Mouse (Mus musculus): ENCODE data around the gene Phlpp1.

GRCm38 (mm10) chr1:106286815-106287214, 115.3 kb downstream of the Phlpp1 start:
- no peak for TF ChIP-seq POLR2A (IDR thresholded peaks at IDR 0.05; ENCODE audit: low read depth, low read length)
- TF ChIP-seq MXI1 (IDR thresholded peaks at IDR 0.05; ENCODE audit: low read depth, low read length): no peak
- no peak for TF ChIP-seq NELFE (IDR thresholded peaks at IDR 0.05; ENCODE audit: low read depth, low read length)
- peak in 1 of 2 experiments; percentile 2; a peak in 1 of 4 replicates for TF ChIP-seq CTCF (conservative IDR thresholded peaks at IDR 0.05 in 1 of 2, IDR thresholded peaks at IDR 0.05 in 1 of 2; ENCODE audit: low read depth in 2 of 2, low read length in 2 of 2)
- no peak for TF ChIP-seq ETS1 (conservative IDR thresholded peaks at IDR 0.05; ENCODE audit: low read depth, low read length)
- TF ChIP-seq RAD21 (IDR thresholded peaks at IDR 0.05; ENCODE audit: low read depth, low read length): no peak; the same call in 1 of the 2 replicates
- TF ChIP-seq MAFK (IDR thresholded peaks at IDR 0.05; ENCODE audit: insufficient replicate concordance, low read length): no peak
- TF ChIP-seq EP300 (IDR thresholded peaks at IDR 0.05; ENCODE audit: low read length): 0 out of 2 replicates have a peak, but pooled peaks have one; percentile 50

Data from CH12.LX (cell line).